Mouse (Mus musculus) forebrain, embryonic 16.5 days (tissue): ENCODE measurements around the gene Hal. TPM values are rescaled to one million over a fixed set of nuclear protein-coding genes. Genes with fewer than 3 reads are reported as not detected.
A peak's percentile ranks its signal among the peaks of the same experiment; 100 is the strongest.

Source experiments
- ATAC-seq: fragments of 200-750 bp; cut with Nextera tagmentation; 2 replicates; pipeline ENCODE4 v1.8.0; 2017; ENCODE audit warnings: mild to moderate bottlenecking, moderate library complexity
- H3K27ac ChIP-seq: fragments of 300-500 bp; sonication (generic); 2 replicates; pipeline ENCODE4 v1.5.1; 2014; ENCODE audit warnings: low read length, control low read depth
- H3K27me3 ChIP-seq: fragments of 300-500 bp; sonication (generic); replicated peaks from 2 replicates; pipeline ENCODE4 v1.6.1; 2014; ENCODE audit warnings: low read length; ENCODE audit not compliant: control insufficient read depth, insufficient read depth
- H3K36me3 ChIP-seq: fragments of 300-500 bp; sonication (generic); 2 replicates; pipeline ENCODE4 v1.6.1; 2014; ENCODE audit not compliant: control insufficient read depth, insufficient read depth
- H3K4me1 ChIP-seq: fragments of 300-500 bp; sonication (generic); replicated peaks from 2 replicates; pipeline ENCODE4 v1.6.1; 2014; ENCODE audit warnings: low read length; ENCODE audit not compliant: control insufficient read depth, insufficient read depth
- H3K4me2 ChIP-seq: fragments of 300-500 bp; sonication (generic); 2 replicates; pipeline ENCODE4 v1.6.1; 2014; ENCODE audit warnings: mild to moderate bottlenecking, low read length, control low read depth
- H3K4me3 ChIP-seq: fragments of 300-500 bp; sonication (generic); replicated peaks from 2 replicates; pipeline ENCODE4 v1.5.1; 2014; ENCODE audit warnings: mild to moderate bottlenecking, low read length, control low read depth
- H3K9ac ChIP-seq: fragments of 300-500 bp; sonication (generic); replicated peaks from 2 replicates; pipeline ENCODE4 v1.6.1; 2014; ENCODE audit warnings: low read depth, low read length, control low read depth
- H3K9me3 ChIP-seq: fragments of 300-500 bp; sonication (generic); 2 replicates; pipeline ENCODE4 v1.6.1; 2016; ENCODE audit warnings: low read length; ENCODE audit not compliant: control insufficient read depth
- WGBS: fragments of 180-500 bp; shearing (Covaris S2); extraction: QIAGEN DNeasy Blood & Tissue Kit; methylation state at CpG from one replicate; pipeline ENCODE4 v1.1.7; 2014; 5-methylcytosine and 5-hydroxymethylcytosine counted together
- polyA plus RNA-seq: library from polyadenylated mRNA; unstranded; fragments of >200 nt; fragmentation: Nextera tagmentation; extraction: Ambion mirVana; gene quantifications from 2 replicates; pipeline ENCODE4 v1.2.1, GENCODE M21; 2015

Gene Hal
- polyA plus RNA-seq, 1 experiment from 2014 or later = 0.13 TPM

DNA sequence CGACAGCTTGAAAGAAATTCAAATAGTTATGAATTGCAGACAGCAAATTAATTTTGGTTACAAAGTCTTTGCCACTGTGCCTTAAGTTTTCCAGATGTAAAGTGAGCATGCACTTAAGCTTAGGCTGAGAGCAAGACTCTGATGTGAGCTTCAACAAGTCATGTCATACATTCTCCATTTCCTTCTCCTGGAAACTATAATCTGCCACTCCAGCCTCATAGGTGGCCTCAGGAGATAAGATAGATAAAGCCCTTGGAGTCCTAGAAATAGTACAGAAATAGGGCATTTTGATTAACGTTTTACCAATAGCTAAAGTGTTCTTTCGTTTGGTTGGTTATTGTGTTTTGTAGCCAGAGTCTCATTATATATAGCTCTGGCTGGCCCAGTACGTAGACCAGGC lies 21.3 kb upstream of the Hal start:
- H3K9ac ChIP-seq = no peak overlapping the region
- no peaks in the 10 kb centered on the region for H3K4me1 ChIP-seq
- ATAC-seq = no peak
- no peaks in the 10 kb centered on the region for H3K9me3 ChIP-seq
- 97% methylated on average over 4 of the region's 4 CpGs for WGBS
- H3K4me2 ChIP-seq = no peak overlapping the region
- no peaks in the 10 kb centered on the region for H3K27me3 ChIP-seq
- peaks cover 9% of the 10 kb centered on the region for H3K36me3 ChIP-seq
- H3K4me3 ChIP-seq = no peak overlapping the region
- H3K27ac ChIP-seq = no peak overlapping the region

DNA sequence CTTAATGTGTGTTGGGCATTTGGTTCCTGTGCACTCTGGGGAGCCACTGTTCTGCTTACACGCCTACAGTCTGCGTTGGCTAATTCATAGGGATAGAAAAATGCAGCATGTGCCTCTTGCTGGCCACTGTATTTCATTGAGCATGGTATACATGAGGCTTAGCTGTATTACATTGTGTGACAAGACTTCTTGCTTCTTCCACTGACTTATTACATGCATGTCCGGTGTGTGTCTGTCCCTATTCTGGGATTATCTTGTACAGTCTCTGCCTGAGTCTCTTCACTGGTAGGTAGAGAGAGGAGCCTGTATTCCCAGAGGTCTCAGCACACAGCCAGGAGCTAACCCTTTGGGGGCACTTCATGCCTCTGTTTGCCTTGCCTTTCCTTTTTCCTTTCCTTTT lies 20.8 kb upstream of the Hal start:
- H3K9ac ChIP-seq = no peak overlapping the region
- no peak overlapping the region for H3K27ac ChIP-seq
- H3K4me2 ChIP-seq = no peak overlapping the region
- H3K36me3 ChIP-seq = peaks cover 9% of the 10 kb centered on the region
- 97% methylated on average over 3 of the region's 3 CpGs for WGBS
- no peaks in the 10 kb centered on the region for H3K9me3 ChIP-seq
- H3K4me3 ChIP-seq = no peak overlapping the region
- no peak for ATAC-seq
- H3K27me3 ChIP-seq = no peaks in the 10 kb centered on the region
- H3K4me1 ChIP-seq = no peaks in the 10 kb centered on the region

DNA sequence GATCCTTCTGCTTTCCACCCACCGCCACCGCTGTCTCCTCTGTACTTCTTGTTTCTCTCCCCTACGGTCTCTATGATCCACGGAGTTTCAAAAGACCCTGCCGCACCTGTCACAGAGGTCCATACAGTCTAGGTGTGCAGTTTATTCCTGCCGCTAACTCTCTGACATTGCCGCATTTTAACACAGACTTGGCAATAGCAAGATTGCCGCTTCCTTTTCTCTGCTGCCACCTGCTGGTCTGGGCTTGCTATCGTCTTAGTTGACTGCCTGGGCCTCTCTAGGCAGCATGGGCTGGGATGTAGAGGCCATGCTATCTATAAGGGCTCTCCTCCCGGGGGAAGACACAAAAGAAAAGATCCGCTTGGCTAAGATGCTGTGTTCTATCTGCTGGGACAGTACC lies 17.2 kb upstream of the Hal start:
- peak; percentile 71 for ATAC-seq
- WGBS = 44% methylated on average over 11 of the region's 11 CpGs
- H3K4me2 ChIP-seq = no peak overlapping the region
- H3K27ac ChIP-seq = no peak overlapping the region
- H3K9ac ChIP-seq = no peak overlapping the region
- no peaks in the 10 kb centered on the region for H3K27me3 ChIP-seq
- H3K36me3 ChIP-seq = peaks cover 20% of the 10 kb centered on the region
- H3K9me3 ChIP-seq = no peaks in the 10 kb centered on the region
- no peak overlapping the region for H3K4me3 ChIP-seq
- H3K4me1 ChIP-seq = no peaks in the 10 kb centered on the region

DNA sequence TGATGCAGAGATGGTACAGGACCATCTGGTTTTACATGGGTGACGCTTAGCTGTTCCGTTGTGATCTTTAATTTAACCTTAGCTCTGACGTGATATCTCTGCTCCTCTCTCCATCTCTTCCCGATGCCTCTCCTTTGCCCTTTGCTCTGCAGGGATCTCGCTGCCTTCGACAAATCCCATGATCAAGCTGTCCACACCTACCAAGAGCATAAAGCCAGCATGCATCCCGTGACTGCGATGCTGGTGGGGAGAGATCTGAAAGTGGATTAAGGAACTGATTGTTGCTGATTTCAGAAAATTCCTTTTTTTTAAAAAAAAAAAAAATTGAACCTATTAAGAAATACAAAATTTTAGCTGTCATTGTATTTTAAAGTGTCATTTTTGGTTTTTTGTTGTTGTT lies 4.1 kb upstream of the Hal start:
- ATAC-seq = no peak
- no peak overlapping the region for H3K27ac ChIP-seq
- no peak overlapping the region for H3K4me3 ChIP-seq
- no peaks in the 10 kb centered on the region; the same call in 1 of the 2 replicates for H3K36me3 ChIP-seq
- H3K4me2 ChIP-seq = no peak overlapping the region
- H3K9ac ChIP-seq = no peak overlapping the region
- no peaks in the 10 kb centered on the region for H3K4me1 ChIP-seq
- H3K9me3 ChIP-seq = no peaks in the 10 kb centered on the region
- 92% methylated on average over 8 of the region's 8 CpGs for WGBS
- no peaks in the 10 kb centered on the region for H3K27me3 ChIP-seq

DNA sequence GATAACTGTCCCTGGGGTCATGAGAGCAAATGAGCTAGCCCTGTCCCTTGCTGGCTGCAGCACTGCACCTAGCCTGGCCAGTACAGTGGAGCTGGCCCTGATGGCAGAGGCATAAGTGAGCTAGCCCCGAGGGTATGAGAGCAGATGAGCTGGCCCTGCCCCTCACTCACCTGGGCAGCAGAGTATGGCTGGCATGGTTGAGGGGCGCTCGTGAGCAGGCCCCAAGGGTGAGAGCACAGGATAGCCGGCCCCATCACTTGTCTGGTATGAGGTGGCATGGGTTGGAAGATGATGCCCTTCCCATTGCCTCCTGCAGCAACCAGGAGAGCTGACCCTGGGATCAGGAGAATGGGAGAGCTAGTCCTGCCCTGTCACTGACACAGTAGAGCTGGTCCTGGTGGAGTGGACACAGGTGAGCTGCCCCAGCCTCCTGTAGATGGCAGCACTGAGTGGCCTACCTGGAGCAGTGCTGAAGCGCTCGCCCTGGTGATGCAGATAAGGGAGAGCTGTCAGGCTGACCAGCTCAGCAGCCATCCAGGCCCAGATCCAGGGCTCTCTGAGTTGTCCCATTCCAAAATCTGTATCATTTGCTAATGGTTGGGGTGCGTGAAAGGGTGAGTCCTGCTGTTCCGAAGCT lies 3.4 kb upstream of the Hal start:
- H3K4me3 ChIP-seq = no peak overlapping the region
- no peak overlapping the region for H3K9ac ChIP-seq
- H3K4me1 ChIP-seq = no peaks in the 10 kb centered on the region
- no peak overlapping the region for H3K4me2 ChIP-seq
- H3K27me3 ChIP-seq = no peaks in the 10 kb centered on the region
- WGBS = 81% methylated on average over 8 of the region's 8 CpGs
- ATAC-seq = no peak
- H3K27ac ChIP-seq = no peak overlapping the region
- H3K36me3 ChIP-seq = no peaks in the 10 kb centered on the region; the same call in 1 of the 2 replicates
- no peaks in the 10 kb centered on the region for H3K9me3 ChIP-seq

DNA sequence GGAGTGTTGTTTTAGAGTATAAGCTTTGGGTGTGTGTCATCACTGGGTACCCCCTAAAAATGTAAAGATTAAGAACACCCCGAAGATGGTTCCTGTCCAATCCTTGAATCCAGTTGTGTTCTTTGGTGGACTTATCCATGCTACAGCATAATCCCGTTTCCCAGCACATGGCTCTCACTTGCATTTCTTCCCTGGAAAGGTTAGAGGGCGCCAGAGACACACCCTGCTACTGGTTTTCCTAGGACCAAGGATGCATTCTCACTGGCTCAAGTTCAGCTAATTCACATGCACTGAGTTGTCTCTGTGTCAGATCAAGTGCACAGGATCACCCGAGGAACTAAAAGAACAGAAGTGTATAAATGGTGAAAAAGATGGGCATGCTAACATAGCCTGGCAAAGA lies 1.9 kb upstream of the Hal start:
- Histone ChIP-seq H3K9me3 (no peaks in the 10 kb centered on the region), H3K27ac (no peak overlapping the region), H3K4me3 (no peak overlapping the region), H3K27me3 (no peaks in the 10 kb centered on the region), H3K9ac (no peak overlapping the region), H3K4me2 (no peak overlapping the region), H3K36me3 (no peaks in the 10 kb centered on the region), H3K4me1 (no peaks in the 10 kb centered on the region)
- WGBS = 26% methylated on average over 4 of the region's 4 CpGs
- ATAC-seq = no peak

DNA sequence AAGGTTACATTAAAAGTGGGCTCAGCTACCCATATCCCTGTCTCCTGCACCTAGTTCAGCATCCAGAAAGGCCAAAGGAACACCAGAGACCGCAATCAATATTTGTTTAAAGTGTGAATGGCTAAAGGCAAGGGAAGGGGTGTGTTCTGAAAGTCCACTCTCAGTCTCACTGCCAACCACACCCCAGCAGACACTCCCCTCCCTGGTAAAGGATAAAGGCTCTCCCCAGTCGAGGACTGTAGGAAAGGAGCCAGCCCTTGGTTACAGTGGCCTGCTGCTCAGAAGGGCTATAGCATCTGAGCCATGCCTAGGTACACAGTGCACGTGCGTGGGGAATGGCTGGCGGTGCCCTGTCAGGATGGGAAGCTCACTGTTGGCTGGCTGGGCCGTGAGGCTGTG lies 259 bp downstream of the Hal start:
- no peak overlapping the region for H3K4me3 ChIP-seq
- no peaks in the 10 kb centered on the region for H3K27me3 ChIP-seq
- no peaks in the 10 kb centered on the region for H3K4me1 ChIP-seq
- no peak overlapping the region for H3K27ac ChIP-seq
- no peak overlapping the region for H3K9ac ChIP-seq
- no peak overlapping the region for H3K4me2 ChIP-seq
- ATAC-seq = no peak
- WGBS = 78% methylated on average over 6 of the region's 6 CpGs
- no peaks in the 10 kb centered on the region for H3K36me3 ChIP-seq
- H3K9me3 ChIP-seq = no peaks in the 10 kb centered on the region

DNA sequence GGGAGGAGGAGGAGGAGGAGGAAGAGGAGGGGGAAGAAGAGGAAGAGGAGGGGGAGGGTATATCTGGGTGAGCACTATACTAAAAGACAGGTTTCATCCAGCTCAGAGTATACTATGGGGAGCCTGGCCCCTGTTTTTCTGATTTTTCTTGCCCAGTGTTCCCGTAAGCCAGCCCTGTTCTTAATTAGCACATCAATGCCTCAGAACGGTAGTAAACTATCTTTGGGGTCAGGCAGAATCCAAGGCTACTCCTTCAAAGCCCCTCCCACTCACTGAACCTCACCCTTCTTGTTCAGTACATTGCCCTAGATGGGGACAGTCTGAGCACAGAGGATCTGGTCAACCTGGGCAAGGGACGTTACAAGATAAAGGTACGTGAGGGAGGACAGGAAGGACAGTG lies 1.9 kb downstream of the Hal start:
- no peak overlapping the region for H3K4me2 ChIP-seq
- no peak for ATAC-seq
- WGBS = 49% methylated on average over 4 of the region's 4 CpGs
- no peaks in the 10 kb centered on the region for H3K27me3 ChIP-seq
- H3K9ac ChIP-seq = no peak overlapping the region
- H3K27ac ChIP-seq = no peak overlapping the region
- H3K4me3 ChIP-seq = no peak overlapping the region
- H3K36me3 ChIP-seq = no peaks in the 10 kb centered on the region
- no peaks in the 10 kb centered on the region for H3K9me3 ChIP-seq
- no peaks in the 10 kb centered on the region for H3K4me1 ChIP-seq

DNA sequence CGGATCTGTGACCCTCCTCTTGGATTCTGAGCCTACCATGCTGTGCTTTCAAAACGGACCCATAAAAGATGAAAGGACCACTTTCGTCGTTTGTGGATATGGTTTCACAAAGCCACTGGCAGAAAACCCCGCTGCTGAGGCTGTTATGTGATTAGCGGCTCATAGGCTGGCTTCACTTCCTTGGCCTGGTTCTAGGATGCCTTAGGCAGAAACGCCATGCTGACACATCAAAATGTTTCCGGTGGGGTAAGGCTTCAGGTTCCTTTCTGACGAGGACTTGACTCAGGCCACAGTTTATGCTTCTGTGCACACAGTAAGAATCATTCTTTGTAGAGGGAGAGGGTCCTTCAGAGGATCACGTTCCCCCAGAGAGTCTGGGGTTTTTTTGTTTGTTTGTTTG lies 12.3 kb downstream of the Hal start:
- 46% methylated on average over 10 of the region's 10 CpGs for WGBS
- no peak overlapping the region for H3K4me2 ChIP-seq
- H3K27ac ChIP-seq = no peak overlapping the region
- H3K27me3 ChIP-seq = no peaks in the 10 kb centered on the region
- H3K4me3 ChIP-seq = no peak overlapping the region
- H3K36me3 ChIP-seq = no peaks in the 10 kb centered on the region
- H3K9me3 ChIP-seq = no peaks in the 10 kb centered on the region
- no peak overlapping the region for H3K9ac ChIP-seq
- H3K4me1 ChIP-seq = no peaks in the 10 kb centered on the region
- ATAC-seq = no peak

DNA sequence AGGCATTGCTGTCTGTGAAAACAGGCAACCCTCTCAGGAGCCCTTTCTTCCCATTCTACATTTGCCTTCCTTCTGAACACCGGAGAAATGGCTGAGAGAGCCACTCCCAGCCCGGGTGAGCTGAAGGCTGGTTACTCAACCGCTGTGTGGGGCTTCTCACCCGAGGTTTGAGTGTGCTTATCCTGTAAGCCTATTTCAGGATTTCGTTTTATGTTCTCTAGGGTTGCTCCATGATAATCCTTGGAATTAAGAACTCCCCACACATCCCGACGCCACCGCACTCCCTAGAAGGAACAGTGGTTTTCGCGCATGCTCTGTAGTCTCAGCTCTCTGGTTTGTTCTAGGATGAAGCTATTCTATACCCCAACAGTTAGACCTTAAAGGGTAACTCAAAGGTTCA lies 12.8 kb downstream of the Hal start:
- 83% methylated on average over 10 of the region's 10 CpGs for WGBS
- Histone ChIP-seq H3K9me3 (no peaks in the 10 kb centered on the region), H3K4me1 (no peaks in the 10 kb centered on the region), H3K27me3 (no peaks in the 10 kb centered on the region), H3K36me3 (no peaks in the 10 kb centered on the region), H3K9ac (no peak overlapping the region), H3K27ac (no peak overlapping the region), H3K4me3 (no peak overlapping the region), H3K4me2 (no peak overlapping the region)
- no peak for ATAC-seq
